Mouse (Mus musculus) v-Abl transformed pro-B cells (cell line): ENCODE measurements around the gene Klf13.

ENCODE experiments used
- in situ Hi-C, 2 experiments: fragments of 400-800 bp; cut with MboI; formaldehyde crosslinking; loops; one replicate each; pipeline ENCODE4 v1.15.1; 2025; ENCODE audit not compliant: unreplicated experiment in 2 of 2

Gene Klf13

DNA sequence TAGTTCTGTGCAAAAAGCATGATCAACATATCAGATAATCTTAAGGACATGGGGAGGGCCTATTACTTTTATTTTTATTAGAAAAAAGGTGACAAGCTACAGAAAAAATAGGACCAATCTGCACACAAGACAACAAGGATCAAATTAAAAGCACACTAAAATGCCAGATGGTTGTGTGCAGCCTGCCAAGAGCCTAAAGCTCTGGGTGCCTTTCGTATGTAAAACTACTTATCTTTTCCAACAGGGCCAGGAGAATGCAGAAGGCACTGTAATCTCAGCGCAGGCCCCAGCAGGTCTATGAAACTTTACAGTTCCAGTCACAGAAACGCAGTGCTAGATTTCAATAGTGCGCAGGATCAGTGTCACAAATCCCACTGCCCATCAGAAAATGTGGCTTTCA, 45.0 kb downstream of the Klf13 start:
- in situ Hi-C loops: loop anchor here in 1 of 2 experiments (5.0 kb wide), 1 partner anchor 36 kb away; no protein-coding TSS in a partner anchor

DNA sequence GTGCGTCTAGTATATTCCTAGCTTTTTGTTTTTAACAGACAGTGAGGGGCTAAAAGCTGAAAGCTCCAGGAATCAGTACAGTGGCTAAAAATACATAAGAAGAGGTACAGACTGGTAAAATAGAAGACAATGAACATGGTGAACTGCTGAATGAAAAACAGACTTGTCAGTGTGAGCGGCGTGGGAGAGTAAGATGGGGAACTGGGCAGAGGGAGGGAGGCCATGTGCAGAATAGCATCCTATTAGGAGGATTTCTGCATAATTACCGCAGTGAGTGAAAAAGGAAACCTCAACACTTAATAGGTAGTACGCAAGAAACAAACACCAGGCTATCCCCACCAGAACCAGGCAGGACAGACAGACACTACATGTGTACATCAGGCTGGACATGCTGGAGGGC, 45.5 kb downstream of the Klf13 start:
- in situ Hi-C loops: loop anchor here in 1 of 2 experiments (5.0 kb wide), 1 partner anchor 36 kb away; no protein-coding TSS in a partner anchor

DNA sequence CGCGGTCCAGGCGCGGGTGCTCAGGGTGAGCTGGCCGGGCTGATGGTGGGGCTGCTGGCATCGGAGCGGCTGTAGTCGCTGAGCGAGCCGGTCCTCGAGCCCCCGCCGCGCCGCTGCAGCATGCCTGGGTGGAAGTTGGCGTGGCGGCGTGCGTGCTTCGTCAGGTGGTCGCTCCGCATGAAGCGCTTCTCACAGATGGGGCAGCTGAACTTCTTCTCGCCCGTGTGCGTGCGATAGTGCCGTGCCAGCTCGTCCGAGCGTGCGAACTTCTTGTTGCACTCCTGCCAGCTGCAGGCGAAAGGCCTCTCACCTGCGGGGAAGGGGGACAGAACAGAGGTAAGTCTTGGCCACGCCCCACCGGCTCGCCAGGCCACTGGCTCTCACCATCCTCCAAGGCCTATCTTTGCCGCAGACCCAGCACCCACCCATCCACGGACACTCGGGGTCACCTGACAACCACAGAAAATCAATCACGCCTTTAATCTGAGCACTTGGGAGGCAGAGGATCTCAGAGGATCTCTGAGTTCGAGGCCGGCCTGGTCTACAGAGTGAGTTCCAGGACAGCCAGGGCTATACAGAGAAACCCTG, 47.1 kb downstream of the Klf13 start:
- in situ Hi-C loops: loop anchor here in 1 of 2 experiments (5.0 kb wide), 1 partner anchor 34 kb away; no protein-coding TSS in a partner anchor

DNA sequence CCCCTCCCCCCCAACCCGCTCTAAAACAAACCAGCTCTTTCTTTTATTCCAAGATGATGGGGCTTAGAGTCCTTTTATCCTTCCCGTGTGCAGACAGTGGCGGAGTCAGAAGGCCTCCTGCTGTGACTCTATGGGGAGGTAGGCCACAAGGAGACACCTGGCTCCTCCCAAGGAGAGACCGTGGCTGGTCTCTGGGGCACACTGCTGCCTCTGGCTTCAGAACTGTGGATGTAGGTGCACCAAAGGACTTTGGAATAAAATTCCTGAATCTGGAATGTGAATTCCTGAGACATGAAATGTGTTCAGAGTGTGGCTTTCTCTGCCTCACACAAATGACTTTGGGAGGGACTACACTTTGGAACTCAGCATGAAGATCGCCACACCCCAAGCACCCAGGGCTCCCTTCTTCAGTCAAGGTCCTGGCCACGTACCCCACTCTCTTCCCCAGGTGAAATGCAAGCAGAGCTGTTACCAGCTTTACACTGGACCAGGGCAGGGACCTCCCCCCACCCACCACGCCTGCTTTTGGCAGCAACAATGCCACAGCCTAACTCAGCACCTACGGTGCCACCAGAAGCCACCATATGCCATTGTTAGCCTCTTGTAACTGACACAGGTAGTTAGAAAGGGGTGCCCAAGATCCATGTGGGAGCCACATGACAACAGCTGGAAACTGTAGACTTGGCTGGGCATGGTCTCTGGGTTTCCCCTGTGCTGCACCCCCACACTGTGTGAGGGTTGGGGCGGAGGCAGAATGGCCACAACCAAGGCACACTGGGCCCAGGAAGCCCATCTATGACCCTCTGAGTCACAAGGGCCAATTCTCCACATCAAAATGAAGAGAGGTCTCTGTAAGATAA, 49.4 kb downstream of the Klf13 start:
- in situ Hi-C loops: no loop called here

DNA sequence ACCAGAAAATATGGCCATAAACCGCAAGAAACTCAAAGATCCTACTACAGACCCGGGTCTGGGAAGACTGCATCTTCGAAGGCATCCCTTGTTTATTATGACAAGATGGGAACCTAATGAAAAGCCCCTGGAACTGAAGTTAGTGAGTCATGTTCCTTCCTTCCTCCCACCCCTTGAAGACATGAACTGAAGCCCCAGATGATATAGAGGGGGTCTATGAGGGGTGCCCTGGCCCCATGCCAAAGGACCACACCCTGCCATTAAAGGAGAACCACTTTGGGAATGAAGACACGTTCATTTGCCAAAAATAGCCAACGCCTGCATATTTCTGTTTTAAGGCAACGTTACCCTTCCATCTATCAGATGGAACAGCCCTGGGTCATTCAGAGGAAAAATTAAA, 50.0 kb downstream of the Klf13 start:
- in situ Hi-C loops: no loop called here

DNA sequence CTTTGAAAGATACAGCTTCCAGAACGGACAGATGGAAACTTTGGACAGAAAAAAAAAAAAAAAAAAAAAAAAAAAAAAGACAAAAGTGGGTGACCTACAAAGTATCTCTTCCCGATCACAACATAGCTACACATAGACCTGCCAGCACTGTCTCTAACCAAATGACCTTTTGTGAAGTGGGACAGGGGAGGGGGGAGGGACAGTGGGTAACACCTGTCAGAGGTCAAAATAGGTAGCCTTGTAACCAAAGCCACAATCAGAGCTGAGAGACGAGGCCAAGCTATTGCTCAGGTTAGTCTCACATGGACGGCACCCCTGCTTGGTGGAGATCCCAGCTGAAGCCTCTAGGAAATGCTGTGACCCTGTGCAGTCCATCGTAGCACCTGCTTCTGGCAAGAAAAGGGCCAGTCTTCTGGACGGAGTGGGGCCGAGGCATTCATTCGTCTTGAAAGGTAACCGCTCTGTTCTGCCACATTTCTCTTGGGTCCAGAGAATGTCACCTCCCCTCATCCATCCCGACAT, 51.1 kb downstream of the Klf13 start:
- in situ Hi-C loops: no loop called here

DNA sequence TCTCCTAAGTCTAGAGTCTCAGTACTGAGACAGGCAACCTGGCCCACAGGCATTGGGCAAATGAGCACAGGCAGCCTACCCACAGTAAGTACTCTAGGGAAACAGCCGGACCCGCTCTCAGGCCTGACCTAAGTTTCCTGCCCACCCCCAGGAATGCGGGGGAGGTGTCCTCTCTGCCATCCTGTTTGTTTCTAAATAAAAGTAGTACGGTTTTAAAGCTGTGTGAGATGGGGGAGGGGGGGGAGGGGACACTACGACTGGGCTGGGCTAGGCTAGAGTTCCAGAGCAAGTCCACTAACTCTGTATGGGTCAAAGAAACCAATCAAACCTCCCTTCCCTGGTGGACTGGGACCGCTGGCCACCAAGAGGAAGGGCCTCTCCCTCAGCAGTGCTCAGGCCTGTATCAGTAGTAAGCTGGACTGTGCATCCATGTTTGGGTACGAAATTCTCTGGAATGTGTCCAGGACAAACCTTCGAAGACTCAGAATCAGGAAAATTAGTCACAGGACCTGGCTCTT, 51.6 kb downstream of the Klf13 start:
- in situ Hi-C loops: no loop called here

DNA sequence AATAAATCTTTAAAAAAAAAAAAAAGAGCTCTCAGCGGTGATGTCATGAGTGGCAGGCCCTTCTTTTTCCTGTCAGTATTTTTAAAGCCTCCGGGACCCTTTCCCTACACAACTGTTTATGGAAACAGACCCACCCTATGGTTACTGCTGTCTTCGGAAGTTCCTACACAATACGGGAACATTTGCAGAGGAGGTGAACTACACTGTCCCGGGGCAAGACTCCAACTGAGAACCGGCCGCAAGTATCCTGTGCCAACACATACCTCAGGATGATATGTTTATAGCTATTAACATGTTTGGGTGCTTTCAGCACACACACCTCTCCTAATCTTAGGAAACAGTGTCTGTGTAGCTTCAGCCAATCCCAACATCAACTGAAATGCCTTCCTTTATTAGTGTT, 53.7 kb downstream of the Klf13 start:
- in situ Hi-C loops: no loop called here

GRCm38 (mm10) chr7:63882739-63883138, 56.0 kb downstream of the Klf13 start:
- in situ Hi-C loops: no loop called here

DNA sequence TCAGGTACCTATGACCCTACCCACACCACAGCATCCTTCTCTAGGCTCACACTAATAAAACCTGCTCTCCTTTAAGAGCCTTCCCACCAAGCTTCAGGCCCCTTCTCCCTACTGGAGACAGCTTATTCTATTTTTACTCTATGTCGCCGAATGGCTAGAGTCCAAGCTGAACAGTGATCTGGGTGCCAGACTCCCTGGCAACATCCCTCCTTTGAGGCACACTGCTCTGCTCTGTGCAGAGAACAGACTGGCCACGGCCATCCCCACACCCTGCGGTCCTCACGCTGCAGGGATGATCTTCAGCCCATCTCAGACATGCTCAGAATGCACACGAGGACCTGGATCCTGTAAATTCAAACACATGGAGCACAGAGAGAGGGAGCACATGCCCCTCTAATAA, 59.1 kb downstream of the Klf13 start:
- in situ Hi-C loops: no loop called here

GRCm38 (mm10) chr7:63877610-63878009, 61.1 kb downstream of the Klf13 start:
- in situ Hi-C loops: no loop called here

DNA sequence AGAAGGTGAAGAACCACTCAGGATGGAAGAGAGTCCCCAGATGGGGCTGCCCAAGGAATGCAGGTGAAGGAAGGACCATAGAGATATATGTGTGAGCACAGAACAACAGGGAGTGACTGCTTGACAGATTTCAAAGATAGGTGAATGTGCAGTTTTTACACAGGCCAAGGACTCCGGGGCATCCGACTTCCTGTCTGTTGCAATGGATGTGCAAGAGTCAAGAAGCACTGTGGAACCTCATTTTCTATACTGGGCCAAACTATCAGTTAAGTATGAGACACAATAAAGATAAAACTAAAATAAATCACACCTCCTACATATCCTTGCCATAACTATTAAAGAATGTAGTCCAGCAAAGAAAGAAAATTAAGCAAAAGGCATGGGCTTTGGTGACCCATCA, 62.1 kb downstream of the Klf13 start:
- in situ Hi-C loops: no loop called here

GRCm38 (mm10) chr7:63875686-63876085, 63.0 kb downstream of the Klf13 start:
- in situ Hi-C loops: no loop called here

DNA sequence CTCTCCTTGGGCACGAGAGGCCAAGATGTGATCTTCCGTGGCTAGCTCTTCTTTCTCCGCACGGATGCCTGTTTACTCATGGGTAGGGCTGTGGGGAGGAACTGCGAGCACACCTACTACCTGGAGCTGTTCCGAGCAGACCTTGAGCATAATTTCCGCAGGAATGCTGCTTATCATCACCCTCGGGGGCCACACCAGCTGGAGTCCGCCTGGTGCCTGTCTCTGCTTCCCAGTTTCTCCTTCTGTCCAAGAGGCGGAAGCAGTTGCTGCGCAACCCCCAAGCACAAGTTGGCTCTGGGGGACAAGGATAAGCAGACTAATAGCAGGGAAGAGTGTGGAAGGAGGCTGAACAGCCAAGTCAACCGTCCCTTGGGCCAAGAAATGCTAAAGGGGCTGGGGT, 64.8 kb downstream of the Klf13 start:
- in situ Hi-C loops: no loop called here

DNA sequence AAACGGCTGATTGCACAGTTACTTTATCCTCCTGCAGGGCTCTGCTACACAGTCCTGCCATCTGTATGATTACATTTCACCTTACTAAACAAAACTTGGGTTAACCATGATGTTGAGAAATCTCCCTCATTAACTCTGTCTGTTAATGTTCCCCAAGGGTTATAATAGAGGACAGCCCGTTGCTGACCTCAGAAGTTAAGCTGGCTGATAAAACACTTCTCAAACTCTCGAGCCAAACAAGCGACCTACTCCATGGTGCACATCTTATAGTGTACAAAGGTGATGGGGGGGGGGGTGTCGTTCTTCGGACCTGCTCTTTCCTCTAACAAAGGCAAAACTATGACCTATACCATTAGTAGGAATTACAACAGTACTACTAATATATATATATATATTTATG, 67.0 kb downstream of the Klf13 start:
- in situ Hi-C loops: no loop called here

- in situ Hi-C loops: no loop called here
Measured at GRCm38 (mm10) chr7:63868356-63868918, 70.3 kb downstream of the Klf13 start.

DNA sequence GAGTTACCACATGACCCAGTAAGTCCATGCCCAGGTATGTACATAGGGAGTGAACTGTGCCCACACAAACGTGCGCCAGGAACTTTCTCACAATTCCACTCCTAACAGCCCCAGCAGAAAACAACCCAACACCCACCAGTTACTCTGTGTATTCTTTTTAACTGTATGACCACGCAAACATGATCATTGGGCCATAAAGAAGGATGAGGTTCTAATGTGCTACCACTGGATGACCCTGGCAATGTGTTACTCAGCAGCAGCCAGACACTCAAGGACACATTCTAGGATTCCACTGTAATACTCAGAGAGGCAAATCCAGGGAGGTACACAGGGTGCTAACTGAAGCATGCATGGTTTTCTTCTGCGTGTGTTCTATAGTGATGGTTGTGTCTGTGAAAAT, 72.8 kb downstream of the Klf13 start:
- in situ Hi-C loops: no loop called here

DNA sequence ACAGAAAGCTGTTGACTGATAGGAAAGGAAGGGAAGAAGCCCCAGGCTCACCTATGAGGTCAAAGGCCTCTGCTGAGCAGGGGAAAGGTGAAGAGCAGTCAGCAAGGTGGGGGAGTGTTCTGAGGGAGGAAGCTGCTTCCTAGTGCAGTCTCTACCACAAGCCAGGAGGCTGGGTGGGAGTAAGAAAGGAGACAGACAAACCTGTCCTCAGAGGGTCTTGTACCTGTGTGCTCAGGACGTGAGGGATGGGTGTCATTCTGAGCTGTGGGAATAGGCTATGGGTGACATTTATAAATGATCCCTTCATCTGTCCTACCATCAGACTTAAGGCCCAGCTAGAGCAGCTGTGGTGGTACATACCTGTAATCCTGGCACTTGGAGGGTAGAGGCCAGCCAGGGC, 75.7 kb downstream of the Klf13 start:
- in situ Hi-C loops: no loop called here

DNA sequence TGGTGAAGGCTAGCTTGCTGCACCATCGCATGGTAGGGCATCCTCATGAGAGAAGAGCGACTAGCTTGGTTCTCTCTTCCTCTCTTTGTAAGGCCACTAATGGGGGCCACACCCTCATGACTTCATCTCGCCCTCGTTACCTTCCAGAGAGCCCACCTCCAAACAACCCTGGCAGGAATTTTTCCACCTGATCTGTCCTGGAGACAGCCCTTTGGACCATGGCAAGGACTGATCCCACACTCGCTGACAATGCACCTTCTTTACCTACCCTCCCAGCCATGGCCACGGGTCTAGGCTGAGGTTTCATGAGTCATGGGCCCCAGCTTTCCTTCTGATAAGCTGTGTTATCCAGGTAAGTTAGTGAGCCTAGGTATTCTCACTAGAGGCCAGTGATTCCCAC, 77.6 kb downstream of the Klf13 start:
- in situ Hi-C loops: no loop called here

DNA sequence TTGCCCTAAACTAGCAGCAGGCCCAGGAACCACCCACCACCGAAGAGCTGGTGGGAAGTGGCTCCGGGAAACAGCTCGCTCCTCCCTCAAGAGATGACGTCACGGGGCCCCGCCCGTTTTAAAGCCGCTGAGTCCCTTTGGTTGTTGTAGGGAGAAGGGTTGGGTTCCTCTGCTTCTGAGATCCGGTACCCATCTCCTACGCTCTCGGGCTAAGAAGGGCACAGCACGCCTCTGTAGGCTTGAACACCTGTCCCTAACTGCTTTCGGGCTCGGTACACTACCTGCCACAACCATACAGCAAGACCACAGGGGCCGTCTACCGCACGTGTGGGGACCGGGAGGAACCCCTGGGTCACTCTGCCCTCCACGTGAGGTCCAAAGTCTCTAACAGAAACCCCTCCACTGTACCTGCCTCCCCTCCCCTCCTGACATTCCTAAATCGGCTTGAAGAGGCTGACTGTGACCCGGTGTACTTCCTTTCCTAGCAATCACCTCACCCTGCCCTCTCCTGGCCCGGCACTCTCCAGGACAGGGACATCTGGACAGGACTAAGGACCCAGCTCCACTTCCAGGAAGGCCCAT, 80.1 kb downstream of the Klf13 start:
- in situ Hi-C loops: loop anchor here (5.0 to 10.0 kb wide), 8 partner anchors 34 to 466 kb away; partner anchors contain the start of genes E030018B13Rik (in 1 of the 2) and Klf13 (in 1 of the 2)
